Mouse (Mus musculus) lung, adult 18-20 months (tissue): ENCODE measurements around the gene Dctn1.

Experiments
- DNase-seq, 2 experiments: peaks; one replicate each; pipeline ENCODE4 v3.0.0; 2022; ENCODE audit warnings: mixed read lengths in 2 of 2

Dctn1 gene

DNA sequence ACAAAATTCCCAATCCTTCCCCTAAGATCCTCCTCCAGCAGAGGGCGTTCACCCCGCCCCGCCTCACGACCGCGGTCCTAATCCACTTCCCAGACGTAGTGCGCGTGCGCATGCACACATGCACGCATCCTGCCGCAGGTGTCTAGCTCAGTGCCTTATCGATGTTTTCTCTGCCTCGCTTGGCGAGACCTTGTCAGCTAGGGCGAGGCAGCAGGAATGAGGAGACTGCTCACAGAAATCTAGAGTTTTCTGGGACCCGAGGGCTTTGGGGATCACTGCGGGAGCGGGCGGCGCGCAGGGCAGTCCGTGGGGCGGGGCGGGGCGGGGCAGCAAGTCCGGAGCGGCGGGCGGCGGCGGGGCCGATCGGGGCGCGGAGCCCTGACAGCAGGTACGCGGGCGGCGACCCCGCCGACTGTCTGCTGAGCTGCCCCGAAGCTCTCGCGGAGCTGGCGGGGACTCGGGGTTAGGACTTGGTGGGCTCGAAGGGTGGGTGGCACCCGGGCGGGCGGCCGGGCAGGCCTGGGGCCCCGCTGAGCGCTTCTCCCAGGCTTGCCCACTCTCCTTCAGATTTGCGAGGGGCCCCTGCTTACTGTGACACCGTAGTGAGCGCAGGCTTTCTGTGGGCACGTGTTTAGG lies at the start of gene Dctn1:
Gene Dctn1 (plus strand): TSS at position 314 of the 636 bp plus-strand sequence.
- peak; percentile 93 to 95 for DNase-seq

DNA sequence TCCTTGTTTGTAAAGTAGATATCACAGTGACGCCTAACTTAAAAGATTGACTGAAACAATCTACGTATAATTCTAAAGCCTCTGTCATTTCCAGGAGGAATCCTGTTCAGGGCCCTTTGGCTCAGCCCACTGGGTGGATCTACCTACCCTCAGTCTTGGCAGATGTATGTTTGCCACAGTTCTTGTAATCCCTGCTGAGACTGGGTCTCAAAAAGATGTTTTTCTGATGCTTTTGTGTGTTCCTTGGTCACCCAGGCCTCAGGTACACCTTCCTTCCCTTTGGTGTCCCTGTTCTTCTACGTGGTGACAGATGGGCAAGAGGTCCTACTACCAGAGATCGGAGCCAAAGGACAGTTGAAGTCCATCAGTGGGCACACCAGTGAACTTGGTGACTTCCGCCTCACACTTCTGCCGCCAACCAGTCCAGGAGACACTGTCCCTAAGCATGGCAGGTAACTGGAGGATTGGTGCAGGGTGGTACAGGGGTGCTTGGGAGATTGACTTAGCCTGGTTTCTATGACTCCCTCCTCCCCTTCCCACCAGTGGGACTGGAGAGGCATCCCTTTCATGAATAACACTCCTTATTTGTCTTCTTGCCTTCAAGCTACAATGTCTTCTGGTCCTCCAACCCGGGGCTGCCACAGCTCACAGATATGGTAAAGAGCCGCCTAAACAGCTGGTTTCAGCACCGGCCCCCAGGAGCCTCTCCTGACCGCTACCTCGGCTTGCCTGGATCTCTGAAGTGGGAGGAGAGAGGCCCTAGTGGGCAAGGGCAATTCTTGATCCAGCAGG lies 49.2 kb upstream of the Dctn1 start:
- no peak for DNase-seq

DNA sequence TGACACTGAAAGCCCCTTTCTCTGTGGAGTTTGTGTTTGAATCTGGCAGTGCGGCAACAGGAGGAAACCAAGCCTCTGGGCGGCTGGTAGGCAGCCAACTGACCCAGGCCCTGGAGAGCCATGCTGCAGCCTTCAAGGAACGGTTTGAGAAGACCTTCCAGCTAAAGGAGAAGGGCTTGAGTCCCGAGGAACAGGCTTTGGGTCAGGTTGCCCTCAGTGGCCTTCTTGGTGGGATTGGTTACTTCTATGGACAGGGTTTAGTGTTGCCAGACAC lies 48.6 kb upstream of the Dctn1 start:
- no peak for DNase-seq

DNA sequence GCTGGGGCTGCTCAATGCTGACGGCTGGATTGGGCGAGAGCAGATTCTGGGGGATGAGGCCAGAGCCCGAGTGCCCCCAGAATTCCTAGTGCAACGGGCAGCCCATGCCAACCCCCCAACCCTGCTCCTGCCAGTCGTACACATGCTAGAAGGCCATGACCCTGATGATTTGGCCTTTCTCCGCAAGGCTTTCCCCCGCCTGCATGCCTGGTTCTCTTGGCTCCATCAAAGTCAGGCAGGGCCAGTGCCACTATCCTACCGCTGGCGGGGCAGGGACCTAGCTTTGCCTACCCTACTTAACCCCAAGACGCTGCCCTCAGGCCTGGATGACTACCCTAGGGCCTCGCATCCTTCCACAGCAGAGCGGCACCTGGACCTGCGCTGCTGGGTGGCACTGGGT lies 48.1 kb upstream of the Dctn1 start:
- no peak for DNase-seq

DNA sequence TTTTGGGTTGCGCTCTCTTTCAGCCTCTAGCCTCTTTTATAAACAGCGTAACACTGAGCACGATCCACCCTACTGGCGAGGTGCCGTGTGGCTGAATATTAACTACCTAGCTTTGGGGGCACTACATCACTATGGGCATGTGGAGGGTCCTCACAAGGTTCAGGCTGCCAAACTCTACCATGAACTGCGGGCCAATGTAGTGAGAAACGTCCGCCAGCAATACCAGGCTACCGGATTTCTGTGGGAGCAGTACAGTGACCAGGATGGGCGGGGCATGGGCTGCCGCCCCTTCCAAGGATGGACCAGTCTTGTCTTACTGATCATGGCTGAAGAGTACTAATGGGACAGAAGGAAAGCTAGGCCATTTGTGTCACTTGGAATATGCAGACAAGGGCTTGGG lies 47.4 kb upstream of the Dctn1 start:
- DNase-seq: no peak

DNA sequence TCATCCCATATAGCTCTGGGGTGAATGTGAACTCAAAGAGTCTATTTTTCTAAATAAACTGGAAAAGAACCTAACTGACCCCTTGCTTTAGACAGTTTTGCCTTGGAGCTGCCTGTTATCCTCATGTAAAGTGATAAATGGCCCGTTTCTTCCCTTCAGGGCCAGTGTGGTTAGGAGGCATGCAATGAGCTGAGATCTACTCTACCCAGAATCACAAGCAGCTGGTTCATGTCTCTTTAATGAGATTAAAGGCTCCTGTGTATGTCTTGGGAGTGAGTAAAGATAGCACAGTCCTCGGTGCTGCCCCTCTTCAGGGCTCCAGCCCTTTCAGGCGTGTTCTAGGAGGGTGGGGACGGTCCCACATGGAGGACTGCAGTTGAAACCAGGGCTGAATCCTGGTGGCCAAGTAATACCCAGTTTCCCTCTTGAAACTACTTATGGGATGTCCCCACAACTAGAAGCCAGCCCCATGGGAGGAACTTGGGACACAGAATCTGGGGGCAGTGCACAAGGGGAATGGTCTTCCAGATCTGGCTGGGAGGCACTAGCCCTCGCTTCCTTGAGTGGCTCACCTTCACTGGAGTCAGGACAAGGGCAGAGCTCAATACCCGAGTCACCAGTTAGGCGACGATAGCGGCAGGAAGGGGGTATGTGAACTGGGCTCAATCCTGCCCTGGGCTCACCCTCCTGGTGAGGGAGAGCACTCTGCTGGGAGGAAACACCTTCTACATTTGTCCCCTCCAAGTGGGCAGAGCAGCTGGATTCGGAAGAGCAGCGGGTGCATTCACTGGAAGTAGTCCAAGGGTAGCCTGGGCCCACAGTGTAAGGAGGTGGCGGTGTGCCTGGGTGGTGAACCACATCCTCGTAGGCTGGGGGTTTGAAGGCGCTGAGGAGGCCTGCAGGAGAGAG lies 46.6 kb upstream of the Dctn1 start:
- DNase-seq: no peak

DNA sequence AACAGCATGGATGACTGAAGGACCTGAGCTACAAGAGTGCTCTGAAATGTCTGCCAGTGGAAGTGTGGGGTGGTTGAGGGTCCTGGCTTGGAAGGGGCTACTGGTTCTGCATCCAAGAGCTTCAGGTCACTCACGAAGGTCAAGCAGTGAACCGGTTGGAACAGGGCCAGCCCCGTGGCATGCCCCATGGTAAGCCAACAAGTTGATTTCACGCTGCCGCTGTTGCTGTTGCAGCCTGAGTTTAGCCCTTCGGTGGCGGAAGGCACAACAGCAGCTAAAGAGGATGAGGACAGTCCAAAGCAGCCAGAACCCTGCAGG lies 46.0 kb upstream of the Dctn1 start:
- no peak for DNase-seq

DNA sequence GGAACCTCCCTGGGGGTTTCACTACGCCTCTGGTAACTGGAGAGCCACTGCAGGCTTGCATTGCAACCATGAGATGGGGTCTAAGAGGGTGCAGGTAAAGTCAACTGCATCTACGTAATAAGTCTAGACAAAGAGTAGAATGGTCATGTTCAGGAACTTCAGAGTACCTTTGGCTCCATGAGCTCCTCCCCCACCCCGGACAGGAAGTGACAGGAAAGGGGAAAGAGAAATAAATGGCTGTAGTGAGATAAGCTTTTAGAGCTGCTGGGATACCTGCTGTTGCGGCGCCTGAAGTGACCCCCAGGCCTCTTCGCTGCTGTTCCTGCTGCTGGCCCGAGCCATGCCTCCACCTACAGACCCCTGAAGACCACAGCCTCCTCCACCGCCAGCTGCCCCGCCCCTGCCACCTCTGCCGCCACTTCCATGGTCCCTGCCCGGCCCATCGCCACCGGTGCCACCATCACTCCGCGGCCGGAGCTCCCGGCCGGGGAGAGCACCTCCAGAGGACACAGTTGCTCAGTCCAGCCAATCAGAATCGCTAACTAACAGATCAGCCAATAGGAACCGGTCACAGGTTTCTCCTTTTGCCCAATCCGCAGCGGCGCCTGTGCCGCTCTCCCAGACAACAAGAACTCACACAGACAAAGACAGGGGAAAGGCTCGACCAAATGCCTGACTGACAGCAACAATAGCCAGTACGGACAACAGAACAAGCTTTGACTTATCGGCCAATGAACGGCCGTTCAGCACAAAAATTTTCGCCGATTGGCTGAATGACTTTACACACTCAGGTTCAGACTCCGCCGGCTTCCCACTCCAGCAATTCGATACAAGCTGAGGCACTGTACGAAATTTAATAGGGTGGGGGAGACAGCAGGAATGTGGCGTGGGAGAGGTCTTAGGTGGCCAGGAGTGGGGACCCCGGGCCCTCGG lies 44.5 kb upstream of the Dctn1 start, which contains the start of gene Wbp1:
Gene Wbp1 (minus strand): TSS at position 630 of the 933 bp plus-strand sequence.
- peak; percentile 98 for DNase-seq

DNA sequence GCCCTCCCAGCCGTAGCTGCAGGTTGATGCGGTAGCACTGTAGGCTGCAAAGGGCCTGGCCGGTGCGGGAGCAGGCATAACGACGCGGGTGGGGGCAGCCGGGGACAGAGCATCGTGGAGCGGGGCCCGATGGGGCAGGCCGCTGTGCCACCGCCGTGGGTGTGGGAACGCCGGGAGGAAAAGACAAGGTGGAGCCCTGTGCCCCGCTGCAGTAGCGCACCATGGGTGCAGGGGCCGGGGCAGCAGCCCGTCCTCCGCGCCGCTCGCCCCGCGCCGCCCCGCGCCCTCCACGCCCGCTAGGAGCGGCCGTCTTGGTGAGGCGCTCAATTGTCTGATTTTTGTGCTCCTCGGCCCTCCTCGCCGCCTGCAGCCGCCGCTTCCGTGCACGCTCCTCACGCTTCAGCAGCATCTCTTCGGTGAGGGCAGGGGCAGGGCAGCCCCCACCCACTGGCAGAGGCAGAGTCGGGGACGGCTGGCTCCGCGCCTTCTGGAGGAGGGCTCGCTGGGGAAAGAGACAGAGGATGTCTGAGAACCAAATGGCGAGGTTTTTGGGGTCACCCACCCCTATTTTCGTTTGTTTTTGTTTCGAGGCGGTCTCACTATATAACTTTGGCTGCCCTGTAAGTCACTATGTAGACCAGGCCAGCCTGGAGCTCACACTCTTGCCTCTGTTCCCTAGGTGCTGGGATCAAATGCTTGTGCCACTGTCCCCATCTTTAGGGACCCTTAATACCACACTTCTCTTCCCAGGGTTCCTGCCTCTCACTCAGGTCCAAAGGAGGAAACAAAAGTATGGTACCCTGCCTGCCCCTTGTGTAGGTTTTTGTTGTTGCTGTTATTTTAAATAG lies 43.6 kb upstream of the Dctn1 start:
- DNase-seq: no peak

DNA sequence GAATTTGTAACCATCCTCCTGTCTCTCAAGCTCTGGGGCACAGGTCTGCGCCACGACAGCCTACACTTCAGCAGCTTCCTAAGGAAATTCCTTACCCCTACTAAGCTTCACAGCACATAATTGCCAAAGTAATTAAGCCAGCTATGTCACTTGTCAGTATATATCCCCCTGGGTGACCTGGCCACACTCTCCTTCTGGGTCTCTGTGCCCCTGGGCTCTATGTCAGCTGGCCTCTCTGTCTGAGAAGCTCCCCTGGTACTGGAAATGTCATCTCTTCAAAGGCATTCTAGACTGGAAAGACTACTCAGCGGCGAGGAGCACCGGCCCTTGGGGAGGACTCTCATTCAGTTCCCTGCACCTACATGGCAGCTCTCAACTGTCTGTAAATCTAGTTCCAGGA lies 42.8 kb upstream of the Dctn1 start:
- no peak for DNase-seq

DNA sequence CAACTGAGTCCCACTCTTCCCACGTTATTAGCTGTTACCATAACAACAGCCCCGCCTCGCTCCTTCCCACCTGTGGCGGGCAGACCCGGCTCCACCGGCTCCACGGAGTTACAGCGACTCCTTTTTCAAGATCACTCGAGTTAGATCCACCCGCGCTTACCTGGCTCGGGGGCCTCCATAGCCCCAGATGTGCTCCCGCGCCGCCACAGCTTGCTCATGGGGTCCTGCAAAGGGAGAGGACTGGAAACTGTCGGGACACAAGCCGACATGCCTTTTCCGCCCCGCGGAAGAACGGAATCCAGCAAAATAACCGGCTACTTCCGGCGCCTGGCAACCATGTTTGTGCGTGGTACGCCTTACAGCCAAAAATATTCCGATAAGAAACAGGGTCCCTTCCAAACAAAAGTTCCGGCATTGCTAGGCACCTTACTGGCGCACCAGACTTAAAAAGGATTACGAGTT lies 40.8 kb upstream of the Dctn1 start:
- DNase-seq: peak; percentile 92 to 95

DNA sequence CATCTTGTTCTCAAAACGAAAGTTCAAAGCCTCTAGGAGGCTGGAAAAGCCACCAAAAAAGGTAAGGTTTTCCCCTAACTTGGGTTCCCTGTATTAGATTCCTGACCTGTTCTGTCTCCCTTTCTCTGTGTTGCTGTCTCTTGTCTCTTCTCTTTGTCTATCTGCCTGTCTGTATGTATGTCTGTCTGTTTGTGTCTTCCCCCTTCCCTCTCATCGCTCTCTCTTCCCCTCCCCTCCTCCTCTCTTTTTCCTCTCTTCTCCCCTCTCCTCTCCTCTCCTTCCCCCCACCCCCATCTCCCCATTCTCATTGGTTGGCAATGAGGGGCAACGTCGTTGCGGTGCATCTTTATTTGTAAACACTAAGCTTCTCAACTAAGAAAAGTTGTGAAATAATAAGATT lies 40.4 kb upstream of the Dctn1 start, which contains the start of gene Ino80b:
Gene Ino80b (minus strand): TSS at position 101 of the 400 bp plus-strand sequence.
- DNase-seq: no peak

DNA sequence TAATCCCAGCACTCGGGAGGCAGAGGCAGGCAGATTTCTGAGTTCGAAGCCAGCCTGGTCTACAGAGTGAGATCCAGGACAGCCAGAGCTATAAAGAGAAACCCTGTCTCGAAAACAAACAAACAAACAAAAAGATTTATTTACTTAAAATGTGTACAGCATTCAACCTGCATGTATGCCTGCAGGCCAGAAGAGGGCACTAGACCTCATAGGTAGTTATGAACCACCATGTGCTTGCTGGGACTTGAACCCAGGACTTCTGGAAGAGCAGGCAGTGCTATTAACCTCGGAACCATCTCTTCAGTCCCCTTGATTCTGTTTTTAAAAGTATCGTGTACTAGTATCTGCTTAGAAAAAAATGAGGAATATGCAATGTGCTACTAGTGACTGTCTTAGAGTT lies 38.3 kb upstream of the Dctn1 start:
- DNase-seq: no peak

DNA sequence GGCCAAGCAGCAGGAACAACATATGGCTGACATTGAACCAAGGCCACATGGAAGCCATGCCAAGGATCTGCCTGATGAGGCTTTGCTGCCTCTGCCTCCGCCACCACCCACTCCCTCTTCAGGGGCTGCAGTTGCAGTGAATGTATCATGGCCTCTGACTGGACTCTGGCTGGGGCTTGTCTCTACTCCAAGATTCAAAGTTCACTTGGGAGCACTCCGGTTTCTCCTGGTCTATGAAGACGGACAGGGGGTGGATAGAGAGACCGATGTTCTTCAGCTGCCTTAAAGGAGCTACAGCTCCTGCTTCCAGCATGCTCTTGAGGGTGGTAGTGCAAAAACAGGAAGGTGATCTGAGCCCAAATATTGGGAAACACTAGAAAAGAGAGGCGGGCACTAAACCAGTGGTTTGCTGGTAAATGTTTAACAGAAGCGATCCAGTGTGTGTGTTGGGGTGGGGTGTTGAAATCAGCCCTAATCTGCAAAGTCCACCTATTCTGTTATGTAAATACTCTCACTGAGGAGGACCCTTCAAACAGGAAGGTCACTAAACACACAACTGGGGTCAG lies 34.2 kb upstream of the Dctn1 start:
- peak; percentile 55 to 75 for DNase-seq

DNA sequence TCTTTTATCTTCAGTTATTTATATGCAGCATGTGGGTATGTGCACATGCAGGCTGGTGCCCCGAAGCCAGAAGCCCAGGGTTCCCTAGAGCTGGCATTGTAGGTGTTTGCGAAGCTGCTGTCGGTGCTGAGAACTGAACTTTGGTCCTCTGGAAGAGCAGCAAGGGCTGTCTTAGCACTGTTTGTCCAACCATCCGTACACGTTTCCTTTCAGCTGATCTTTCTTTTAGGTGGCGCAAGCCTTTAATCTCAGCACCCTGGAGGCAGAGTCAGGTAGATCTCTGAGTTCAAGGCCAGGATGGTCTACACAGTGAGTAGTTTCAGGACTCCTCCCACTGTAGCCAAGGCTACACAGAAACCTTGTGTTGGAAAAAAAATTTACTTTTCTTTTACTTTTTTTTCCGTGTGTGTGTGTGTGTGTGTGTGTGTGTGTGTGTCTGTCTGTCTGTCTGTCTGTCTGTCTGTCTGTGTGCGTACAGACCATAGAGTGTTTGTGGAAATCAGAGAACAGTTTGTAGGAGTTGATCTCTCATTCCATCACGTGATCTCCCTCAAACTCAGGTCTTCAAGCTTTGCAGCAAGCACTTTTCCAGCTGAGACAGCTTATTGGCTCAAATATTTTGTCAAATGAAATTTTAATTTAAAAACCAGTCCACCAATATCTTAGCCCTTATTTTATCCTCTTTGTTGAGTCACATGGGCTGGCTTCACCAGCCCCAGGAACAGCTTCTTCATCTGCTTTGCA lies 33.4 kb upstream of the Dctn1 start:
- DNase-seq: no peak

DNA sequence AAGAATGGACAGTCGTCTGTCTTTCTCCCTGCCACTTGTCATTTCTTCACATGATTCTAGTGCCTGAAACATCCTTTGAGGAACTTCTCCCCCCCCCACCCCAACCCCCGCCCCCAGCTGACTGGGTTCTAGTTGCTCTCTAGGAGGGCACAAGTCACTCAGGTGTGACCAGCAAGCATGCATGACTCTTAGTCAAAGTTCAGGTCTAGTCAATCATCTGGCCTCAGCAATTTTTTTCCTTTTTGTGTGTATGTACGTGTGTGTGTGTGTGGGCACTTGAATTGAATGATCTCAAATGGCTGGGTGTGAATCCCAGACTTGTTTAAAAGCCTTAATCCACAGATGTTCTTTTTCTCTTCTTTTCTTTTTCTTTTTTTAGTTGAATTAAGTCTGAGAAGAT lies 31.5 kb upstream of the Dctn1 start:
- no peak for DNase-seq

DNA sequence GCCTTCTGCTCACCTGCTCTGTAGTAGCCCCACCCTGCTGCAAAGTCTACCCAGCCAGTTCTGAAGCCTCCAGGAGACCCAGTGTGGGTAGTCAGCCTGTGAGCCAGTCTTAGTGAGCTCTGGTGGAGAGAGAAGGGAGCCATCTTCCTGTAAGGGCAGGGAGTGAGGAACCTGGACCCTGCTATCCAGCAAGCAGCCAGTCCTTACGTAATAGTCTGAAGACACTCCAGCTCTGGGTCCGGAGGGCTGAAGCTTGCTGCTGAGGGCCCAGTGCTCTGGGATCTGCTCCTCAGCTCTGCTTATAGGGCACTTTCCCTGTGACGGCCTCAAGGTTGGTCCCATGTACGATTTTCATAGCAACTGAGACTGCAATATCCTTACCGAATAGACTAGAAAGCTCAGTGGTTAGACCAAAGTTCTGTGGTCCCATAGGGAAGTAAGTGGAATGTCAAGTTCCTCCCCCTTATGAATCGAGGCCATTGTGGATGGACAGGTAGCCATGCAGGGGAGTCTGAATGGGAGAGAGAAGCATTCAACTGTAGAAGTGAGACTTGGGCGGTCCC lies 30.7 kb upstream of the Dctn1 start, which contains the start of gene Rtkn:
Gene Rtkn (plus strand): TSS at position 513 of the 563 bp plus-strand sequence.
- DNase-seq: peak in 1 of 2 experiments; percentile 38

DNA sequence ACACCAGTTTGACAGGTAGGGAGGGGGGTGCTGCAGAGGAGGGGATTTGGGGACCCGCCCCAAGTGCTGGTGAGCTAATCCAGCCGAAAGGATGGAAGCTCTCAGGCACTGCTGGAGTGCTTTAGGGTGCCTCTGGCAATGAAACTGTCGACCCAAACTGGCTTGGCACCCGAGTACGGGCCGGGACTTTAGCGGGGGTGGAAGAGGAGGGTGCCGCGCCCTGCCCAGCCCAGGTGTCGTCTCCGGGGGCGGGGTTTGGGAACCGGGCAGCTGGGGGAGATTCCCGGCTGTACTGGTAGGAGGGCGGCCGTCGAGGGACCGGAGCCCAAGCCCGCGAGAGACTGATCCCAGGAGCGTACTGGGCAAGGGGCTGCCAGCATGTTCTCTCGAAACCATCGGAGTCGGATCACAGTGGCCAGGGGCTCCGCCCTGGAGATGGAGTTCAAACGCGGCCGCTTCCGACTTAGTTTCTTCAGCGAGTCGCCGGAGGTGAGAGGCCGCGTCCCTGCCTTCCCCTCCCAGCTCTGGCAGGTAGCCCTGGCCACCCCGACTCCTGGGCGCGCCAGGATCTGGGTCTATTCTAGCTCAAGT lies 30.1 kb upstream of the Dctn1 start:
- DNase-seq: peak; percentile 73 to 79

DNA sequence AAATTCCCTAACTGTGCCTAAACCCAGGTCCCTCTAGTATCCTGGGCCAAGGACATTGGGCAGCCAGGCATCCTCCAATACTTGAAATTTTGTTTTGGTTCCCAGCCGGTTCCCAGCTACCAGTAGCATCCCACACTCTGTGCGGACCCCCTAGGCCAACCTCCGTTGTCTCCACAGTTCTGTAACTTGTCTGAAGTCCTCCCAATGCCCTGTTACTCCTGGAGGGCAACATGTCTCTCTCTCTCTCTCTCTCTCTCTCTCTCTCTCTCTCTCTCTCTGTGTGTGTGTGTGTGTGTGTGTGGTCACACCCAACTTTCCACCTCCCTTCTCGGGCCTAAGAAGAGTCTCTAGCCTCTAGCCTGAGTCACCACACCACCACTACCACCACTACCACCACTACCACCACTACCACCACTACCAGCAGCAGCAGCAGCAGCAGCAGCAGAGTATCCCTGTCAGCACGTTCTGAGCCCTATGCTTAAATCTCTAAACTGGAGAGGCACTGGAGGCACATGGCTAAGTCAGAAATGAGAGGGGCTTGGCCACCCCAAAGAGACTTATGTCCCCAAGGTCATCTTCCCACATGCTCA lies 29.3 kb upstream of the Dctn1 start:
- DNase-seq: no peak
